Mouse (Mus musculus) frontal cortex, adult 2 months (tissue): ENCODE measurements around the gene 9930104L06Rik. TPM values are rescaled to one million over a fixed set of nuclear protein-coding genes. Genes with fewer than 3 reads are reported as not detected.
A peak's percentile ranks its signal among the peaks of the same experiment; 100 is the strongest.
"Not testable (repeated sequence)": the region's sequence is repeated elsewhere in the genome, so short reads cannot be mapped to it uniquely, and the experiment has no call there.

ENCODE experiments used
- DNase-seq, 2 experiments: peaks; one replicate each; pipeline ENCODE4 v3.0.0; 2022; ENCODE audit warnings: low spot score in 1 of 2; ENCODE audit errors: extremely low spot score in 1 of 2
- polyA plus RNA-seq: library from polyadenylated mRNA; depleted of rRNA; stranded (reverse); fragments of >200 nt; gene quantifications from 2 replicates; pipeline ENCODE4 v1.2.3, GENCODE M21; 2012; rRNA removed

Gene 9930104L06Rik
- 20.9 and 21.3 TPM in 2 replicates for polyA plus RNA-seq

DNA sequence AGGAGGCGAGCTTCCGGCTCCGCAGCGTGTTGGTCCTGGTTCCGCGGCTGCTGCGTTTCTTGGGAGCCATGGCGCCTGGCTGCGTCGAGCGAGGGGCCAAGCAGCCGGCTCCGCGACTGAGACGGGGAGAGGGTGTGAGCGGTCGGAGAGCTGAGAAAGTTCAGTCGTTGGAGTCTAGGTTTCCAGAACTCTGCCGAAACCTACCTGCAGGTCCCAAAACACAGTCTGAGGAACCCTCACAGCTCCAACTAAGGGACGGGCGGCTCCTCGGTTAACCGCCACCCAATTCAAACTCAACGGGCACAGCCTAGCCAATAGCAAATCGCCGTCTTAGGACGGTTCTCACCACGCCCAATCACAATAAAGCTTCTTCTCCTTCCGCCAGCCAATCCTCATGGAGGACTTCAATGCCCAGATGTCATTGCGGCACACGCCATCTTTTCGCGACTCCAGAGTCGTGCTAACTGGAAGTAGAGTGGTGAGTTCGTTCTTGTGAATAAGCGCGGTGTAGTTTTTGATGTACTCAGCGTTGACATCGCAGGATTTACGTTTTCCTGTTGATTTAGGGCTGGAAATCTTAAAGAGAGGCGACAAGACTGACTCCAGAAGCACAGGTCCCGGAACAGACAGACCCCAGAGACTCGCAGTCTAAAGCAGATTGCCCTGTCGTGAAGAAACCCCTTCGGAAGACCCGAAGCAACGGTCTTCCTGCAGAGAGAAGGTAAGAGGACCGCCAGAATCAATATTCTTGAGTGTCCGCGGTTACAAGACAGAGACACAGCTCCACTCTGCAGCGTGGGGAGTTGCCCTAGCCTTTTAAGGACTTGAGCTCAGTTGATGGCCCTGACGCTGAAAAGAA, at the start of gene 9930104L06Rik:
Gene 9930104L06Rik (plus strand): TSS at position 436 of the 859 bp plus-strand sequence.
- DNase-seq: peak; percentile 95 to 98

DNA sequence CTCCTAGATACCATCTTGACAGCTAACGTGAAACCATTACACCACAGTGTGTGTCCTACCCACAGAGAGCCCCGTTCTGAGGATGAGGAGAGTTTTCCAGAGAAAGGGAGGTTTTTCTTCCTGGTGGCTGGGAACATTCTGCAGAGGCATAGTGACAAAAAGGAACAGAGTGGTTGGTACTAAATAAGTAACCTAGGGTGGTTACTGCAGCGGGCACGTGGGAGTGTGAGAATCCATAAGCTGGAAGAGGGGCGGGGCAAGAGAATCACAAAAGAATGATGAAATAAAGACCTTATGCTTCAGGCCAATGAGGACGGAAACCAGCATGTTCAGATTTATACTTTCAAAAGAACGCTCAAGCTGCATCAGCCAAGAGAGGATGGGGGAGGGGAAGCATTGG, 48.1 kb upstream of the 9930104L06Rik start:
- peak; percentile 33 to 67 for DNase-seq

GRCm38 (mm10) chr4:124889935-124890334, 46.9 kb upstream of the 9930104L06Rik start:
- DNase-seq: no peak

- DNase-seq: no peak
Measured at GRCm38 (mm10) chr4:124890831-124891230, 46.0 kb upstream of the 9930104L06Rik start.

GRCm38 (mm10) chr4:124893769-124894168, 43.1 kb upstream of the 9930104L06Rik start:
- DNase-seq: no peak

DNA sequence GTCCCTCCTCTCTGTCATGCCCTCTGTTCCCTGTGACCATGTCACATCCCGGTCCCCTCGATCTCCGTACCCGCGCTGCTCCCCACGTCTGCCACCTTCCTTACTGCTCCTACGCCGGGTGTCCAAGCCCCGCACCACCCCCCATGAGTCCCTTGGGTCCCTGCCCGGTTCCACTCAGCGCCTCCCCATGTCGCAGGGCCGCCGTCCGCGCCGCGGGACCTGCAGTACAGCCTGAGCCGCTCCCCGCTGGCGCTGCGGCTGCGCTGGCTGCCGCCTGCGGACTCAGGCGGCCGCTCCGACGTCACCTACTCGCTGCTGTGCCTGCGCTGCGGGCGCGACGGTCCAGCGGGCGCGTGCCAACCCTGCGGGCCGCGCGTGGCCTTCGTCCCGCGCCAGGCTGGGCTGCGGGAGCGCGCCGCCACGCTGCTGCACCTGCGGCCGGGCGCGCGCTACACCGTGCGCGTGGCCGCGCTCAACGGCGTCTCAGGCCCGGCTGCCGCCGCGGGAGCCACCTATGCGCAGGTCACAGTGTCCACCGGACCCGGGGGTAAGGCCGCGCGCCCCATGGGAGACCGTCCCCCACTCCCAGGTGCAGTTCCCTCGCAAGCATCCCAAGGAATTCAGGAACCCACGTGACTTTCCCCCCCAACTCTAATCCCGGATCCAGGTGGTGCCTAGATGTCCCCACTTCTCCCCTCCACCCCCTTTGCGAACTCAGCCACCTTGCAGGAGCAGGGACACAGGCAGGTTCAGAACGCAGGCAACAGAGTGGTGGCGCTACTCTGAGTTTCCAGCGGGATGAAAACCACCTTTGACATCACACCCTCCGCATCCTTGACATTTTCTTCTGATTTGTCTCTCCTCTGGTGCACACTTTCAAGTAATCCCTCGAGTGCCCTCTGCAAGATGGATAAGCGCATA, 42.1 kb upstream of the 9930104L06Rik start:
- peak; percentile 28 to 68 for DNase-seq

DNA sequence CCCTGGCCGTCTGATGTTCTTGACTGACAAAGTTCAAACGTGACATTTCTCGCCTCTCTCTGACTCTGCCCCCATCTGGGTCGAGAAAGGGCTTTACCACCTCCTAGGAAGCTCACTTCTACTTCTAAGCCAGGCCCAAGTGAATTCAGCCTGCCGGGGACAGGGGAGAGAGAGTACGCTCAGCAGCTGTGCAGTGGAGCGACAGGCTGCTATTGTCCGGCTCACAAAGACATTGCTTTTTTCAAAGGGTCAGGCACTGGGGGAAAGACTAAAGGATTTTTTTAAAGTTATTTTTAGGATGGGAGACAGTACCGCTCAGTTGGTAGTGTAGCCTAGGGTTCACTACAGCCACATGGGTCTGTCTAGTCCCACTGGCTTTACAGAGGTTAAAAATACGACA, 38.4 kb upstream of the 9930104L06Rik start:
- no peak for DNase-seq

DNA sequence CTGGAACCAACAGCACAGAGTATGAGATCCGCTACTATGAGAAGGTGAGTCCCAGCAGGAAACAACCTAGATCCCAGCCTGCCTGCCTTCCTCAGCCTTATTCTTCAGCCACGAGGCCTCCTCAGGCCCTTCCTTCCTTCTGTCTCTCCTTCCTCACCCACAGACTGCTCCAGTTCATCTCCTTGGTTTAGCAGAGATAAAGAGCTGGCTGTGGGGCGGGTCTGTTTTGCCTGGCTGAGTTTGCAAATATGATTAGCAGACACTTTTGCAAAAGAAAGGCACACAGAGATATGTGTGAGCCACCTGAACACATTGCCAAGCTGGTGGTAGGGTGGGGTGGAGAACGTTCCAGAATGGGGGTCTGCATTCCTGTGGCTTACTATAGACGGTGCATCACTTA, 36.9 kb upstream of the 9930104L06Rik start:
- DNase-seq: no peak

DNA sequence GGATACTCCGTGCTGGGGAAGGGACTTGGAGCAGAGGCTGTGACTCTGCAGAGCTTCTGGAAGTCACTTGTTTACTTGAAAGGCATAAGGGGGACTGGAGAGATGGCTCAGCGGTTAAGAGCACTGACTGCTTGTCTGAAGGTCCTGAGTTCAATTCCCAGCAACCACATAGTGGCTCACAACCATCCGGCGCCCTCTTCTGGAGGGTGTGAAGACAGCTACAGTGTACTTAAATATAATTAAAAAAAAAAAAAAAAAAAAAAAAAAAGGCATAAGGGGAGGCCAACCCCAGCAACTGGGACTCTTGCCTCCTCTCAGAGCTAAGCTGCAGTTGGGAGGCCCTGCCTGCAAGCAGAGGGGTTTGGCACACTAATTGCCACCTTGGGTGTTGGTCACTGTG, 31.4 kb upstream of the 9930104L06Rik start:
- no peak for DNase-seq

GRCm38 (mm10) chr4:124905971-124906822, 30.7 kb upstream of the 9930104L06Rik start:
- no peak for DNase-seq

DNA sequence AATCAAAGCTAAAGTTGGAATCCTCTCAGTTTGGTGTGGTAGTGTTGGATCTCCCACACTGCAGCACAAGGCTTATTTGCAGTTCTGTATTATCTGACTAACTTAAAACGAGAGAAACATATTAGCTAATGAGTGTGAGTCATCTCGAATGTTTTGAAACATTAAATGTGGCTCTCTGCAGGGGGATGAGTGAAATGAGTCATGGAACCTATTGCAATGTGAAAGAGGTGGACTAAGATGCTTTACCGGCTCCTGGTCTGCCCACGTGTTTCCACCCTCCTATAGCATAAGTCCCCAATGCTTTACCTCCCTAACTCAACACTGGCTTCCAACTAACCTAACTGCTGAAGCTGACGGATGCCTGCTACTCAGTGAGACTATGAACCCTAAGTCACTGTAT, 8.7 kb upstream of the 9930104L06Rik start:
- no peak for DNase-seq

DNA sequence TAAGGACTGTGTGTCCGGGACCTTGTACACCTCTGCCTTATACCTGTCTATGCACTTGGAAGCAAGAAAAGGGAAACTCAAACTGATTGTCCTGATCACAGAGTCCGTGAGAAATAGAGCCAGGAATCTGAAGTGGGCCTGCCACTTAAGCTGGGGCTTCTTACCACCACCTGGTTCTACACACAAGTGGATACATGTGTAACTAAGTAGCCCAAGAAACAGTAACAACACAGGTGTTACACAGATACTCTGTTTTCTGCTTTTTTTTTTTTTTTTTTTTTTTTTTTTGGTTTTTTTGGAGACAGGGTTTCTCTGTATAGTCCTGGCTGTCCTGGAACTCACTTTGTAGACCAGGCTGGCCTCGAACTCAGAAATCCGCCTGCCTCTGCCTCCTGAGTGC, 2.4 kb downstream of the 9930104L06Rik start, which contains the start of gene Cdca8:
Gene Cdca8 (minus strand): TSS at position 101 of the 400 bp plus-strand sequence.
- DNase-seq: not testable (repeated sequence)

DNA sequence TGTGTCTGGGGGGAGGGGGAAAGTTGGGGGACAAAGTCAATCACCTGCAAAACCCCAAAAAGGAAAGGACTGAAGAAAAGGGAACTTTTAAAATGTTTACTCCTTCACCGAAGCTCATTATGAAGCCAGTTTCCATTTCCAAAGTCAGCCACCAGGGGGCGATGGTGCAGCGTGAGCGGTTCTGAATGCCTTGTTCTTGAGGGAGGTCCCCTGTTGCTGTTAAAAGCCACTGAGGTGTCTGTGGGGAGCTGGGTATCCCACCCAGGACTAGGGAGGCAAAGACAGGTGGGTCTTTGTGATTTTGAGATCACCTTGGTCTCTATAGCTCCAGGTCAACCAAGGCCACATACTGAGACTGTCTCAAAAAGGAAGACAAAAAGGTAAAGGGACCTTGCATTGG, 6.2 kb downstream of the 9930104L06Rik start:
- peak in 1 of 2 experiments; percentile 91 for DNase-seq

DNA sequence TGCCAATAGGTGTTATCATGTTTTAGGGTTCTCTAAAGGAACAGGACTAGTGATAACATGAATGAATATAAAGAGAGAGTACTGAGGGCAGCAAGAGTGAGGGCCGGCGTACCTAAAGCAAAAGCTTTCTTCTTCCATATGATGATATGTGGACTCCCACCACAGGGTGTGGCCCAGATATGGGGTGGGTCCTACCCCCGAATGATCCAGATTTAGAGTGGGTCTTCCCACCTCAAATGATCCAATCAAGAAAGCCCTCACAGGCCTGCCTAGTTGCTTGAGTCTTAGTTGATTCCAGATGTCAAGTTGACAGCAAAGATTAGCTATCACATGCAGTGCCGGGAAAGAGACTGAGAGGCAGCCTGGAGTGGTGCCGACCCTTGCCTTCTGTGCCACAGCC, 6.9 kb downstream of the 9930104L06Rik start:
- no peak for DNase-seq

- DNase-seq: no peak
Measured at GRCm38 (mm10) chr4:124944961-124945360, 8.1 kb downstream of the 9930104L06Rik start.

- no peak for DNase-seq
Measured at GRCm38 (mm10) chr4:124949488-124949887, 12.6 kb downstream of the 9930104L06Rik start.

GRCm38 (mm10) chr4:124950181-124951035, 13.6 kb downstream of the 9930104L06Rik start:
- DNase-seq: no peak

GRCm38 (mm10) chr4:124951036-124951433, 14.2 kb downstream of the 9930104L06Rik start:
- DNase-seq: no peak

DNA sequence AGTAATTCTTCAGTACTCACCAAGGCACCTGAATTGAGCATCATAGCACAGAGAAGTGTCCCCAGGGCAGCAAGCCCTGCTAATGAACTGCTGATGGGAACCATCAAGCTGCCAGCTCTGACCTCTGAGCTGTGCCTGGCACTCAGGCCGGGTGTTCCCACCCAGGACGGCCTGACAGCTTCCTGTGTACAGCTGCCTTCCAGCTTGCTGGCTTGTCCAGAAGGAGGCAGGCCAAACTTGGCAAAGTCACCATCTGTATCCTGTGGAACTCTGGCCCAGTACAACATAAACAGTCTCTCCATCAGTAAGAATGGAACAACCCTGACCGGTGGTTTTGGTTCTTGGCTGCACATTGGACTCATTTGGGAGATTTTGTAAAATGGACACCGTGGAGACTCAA, 16.7 kb downstream of the 9930104L06Rik start:
- no peak for DNase-seq
